Mouse (Mus musculus) spleen, adult 2 months (tissue): ENCODE results near the gene Slc25a42.

Source experiments
- CTCF ChIP-seq: fragments of 200-500 bp; IDR thresholded peaks from 2 replicates; pipeline ENCODE4 v1.5.1; 2011; ENCODE audit warnings: mild to moderate bottlenecking, inconsistent platforms; ENCODE audit not compliant: insufficient read depth, insufficient read length, insufficient replicate concordance; ENCODE audit errors: extremely low read depth
- POLR2A ChIP-seq: fragments of 200-500 bp; IDR thresholded peaks from 2 replicates; pipeline ENCODE4 v1.6.1; 2011; ENCODE audit warnings: low read depth, low read length, inconsistent platforms

GRCm38 (mm10) chr8:70158069-70158853 lies 53.8 kb downstream of the Slc25a42 start:
- TF ChIP-seq POLR2A (no peak), CTCF (no peak)
